Mouse (Mus musculus): ENCODE measurements around the gene Grap2. TPM values are rescaled to one million over a fixed set of nuclear protein-coding genes. Genes with fewer than 3 reads are reported as not detected.

Gene Grap2
- polyA plus RNA-seq (2015; fragmentation: Nextera tagmentation; extraction: Ambion mirVana): 12.1 and 13.3 TPM in 2 replicates

- TF ChIP-seq CTCF (IDR thresholded peaks at IDR 0.05; ENCODE audit: low read depth) (no peak), EP300 (IDR thresholded peaks at IDR 0.05; ENCODE audit: low read depth) (no peak)
- Histone ChIP-seq H3K4me3 (ENCODE audit: low read depth, low read length) (0 out of 2 replicates have a peak within 1 kb of the TSS, but pooled peaks have one; percentile 4), H3K4me1 (ENCODE audit: insufficient read depth) (no peaks in the 10 kb centered on the region), H3K27me3 (ENCODE audit: insufficient read depth, low read length) (peaks cover 5% of the 10 kb centered on the region), H3K36me3 (replicated peaks; ENCODE audit: insufficient read depth, low read length) (no peaks in the 10 kb centered on the region), H3K9ac (replicated peaks) (no peak within 1 kb of the TSS), H3K9me3 (ENCODE audit: low read length) (no peaks in the 10 kb centered on the region), H3K27ac (ENCODE audit: low read depth) (peak within 1 kb of the TSS; percentile 66), H3K4me2 (ENCODE audit: low read depth, low read length) (peak within 1 kb of the TSS; percentile 48)
- ATAC-seq: no peak
- 22% methylated on average over 12 of the region's 12 CpGs for WGBS (ENCODE audit: insufficient replicate concordance)
- peak; percentile 39 for DNase-seq
Measured at GRCm38 (mm10) chr15:80572291-80572690, at the start of gene Grap2. Grap2 (plus strand) TSS chr15:80572594.

- Histone ChIP-seq H3K36me3 (replicated peaks; ENCODE audit: insufficient read depth, low read length) (no peaks in the 10 kb centered on the region), H3K27ac (ENCODE audit: low read depth) (peak overlapping the region; percentile 34; the same call in 1 of the 2 replicates), H3K4me2 (ENCODE audit: low read depth, low read length) (no peak overlapping the region), H3K27me3 (ENCODE audit: insufficient read depth, low read length) (no peaks in the 10 kb centered on the region), H3K9ac (replicated peaks) (no peak overlapping the region), H3K4me1 (ENCODE audit: insufficient read depth) (peaks cover 16% of the 10 kb centered on the region), H3K9me3 (ENCODE audit: low read length) (no peaks in the 10 kb centered on the region), H3K4me3 (ENCODE audit: low read depth, low read length) (no peak overlapping the region)
- DNase-seq (no peak), ATAC-seq (no peak)
- WGBS (ENCODE audit: insufficient replicate concordance): 63% methylated on average over 20 of the region's 20 CpGs
- TF ChIP-seq EP300 (IDR thresholded peaks at IDR 0.05; ENCODE audit: low read depth) (no peak), CTCF (IDR thresholded peaks at IDR 0.05; ENCODE audit: low read depth) (no peak)
Measured at GRCm38 (mm10) chr15:80529955-80530869, 42.2 kb upstream of the Grap2 start.

- H3K9ac ChIP-seq (replicated peaks): no peak overlapping the region
Measured at GRCm38 (mm10) chr15:80531026-80531425, 41.4 kb upstream of the Grap2 start.

GRCm38 (mm10) chr15:80532281-80533072 is 39.9 kb upstream of the Grap2 start:
- Histone ChIP-seq H3K36me3 (replicated peaks; ENCODE audit: insufficient read depth, low read length) (no peaks in the 10 kb centered on the region), H3K27me3 (ENCODE audit: insufficient read depth, low read length) (no peaks in the 10 kb centered on the region), H3K9me3 (ENCODE audit: low read length) (no peaks in the 10 kb centered on the region), H3K4me3 (ENCODE audit: low read depth, low read length) (no peak overlapping the region), H3K4me1 (ENCODE audit: insufficient read depth) (peaks cover 16% of the 10 kb centered on the region), H3K27ac (ENCODE audit: low read depth) (peak overlapping the region; percentile 55; the same call in 1 of the 2 replicates), H3K9ac (replicated peaks) (peak overlapping the region; percentile 30; the same call in 1 of the 2 replicates), H3K4me2 (ENCODE audit: low read depth, low read length) (peak overlapping the region; percentile 44)
- no peak for TF ChIP-seq CTCF (IDR thresholded peaks at IDR 0.05; ENCODE audit: low read depth)
- TF ChIP-seq EP300 (IDR thresholded peaks at IDR 0.05; ENCODE audit: low read depth): peak; percentile 79
- peak; percentile 92 for ATAC-seq
- WGBS (ENCODE audit: insufficient replicate concordance): 57% methylated on average over 8 of the region's 8 CpGs
- peak; percentile 47 for DNase-seq

More at GRCm38 (mm10) chr15:80531026-80531425, 41.4 kb upstream of the Grap2 start:
- H3K4me1 ChIP-seq (ENCODE audit: insufficient read depth): peaks cover 16% of the 10 kb centered on the region
- no peaks in the 10 kb centered on the region for H3K36me3 ChIP-seq (replicated peaks; ENCODE audit: insufficient read depth, low read length)
- no peak for DNase-seq
- ATAC-seq: peak; percentile 48
- H3K9me3 ChIP-seq (ENCODE audit: low read length): no peaks in the 10 kb centered on the region
- H3K27ac ChIP-seq (ENCODE audit: low read depth): peak overlapping the region; percentile 55; the same call in 1 of the 2 replicates
- 40% methylated on average over 9 of the region's 9 CpGs for WGBS (ENCODE audit: insufficient replicate concordance)
- peak overlapping the region; percentile 38; the same call in 1 of the 2 replicates for H3K4me2 ChIP-seq (ENCODE audit: low read depth, low read length)
- H3K4me3 ChIP-seq (ENCODE audit: low read depth, low read length): no peak overlapping the region
- no peaks in the 10 kb centered on the region for H3K27me3 ChIP-seq (ENCODE audit: insufficient read depth, low read length)
- TF ChIP-seq EP300 (IDR thresholded peaks at IDR 0.05; ENCODE audit: low read depth) (peak; percentile 44; the same call in 1 of the 2 replicates), CTCF (IDR thresholded peaks at IDR 0.05; ENCODE audit: low read depth) (no peak)

- Histone ChIP-seq H3K9ac (replicated peaks) (no peak overlapping the region), H3K4me1 (ENCODE audit: insufficient read depth) (peaks cover 16% of the 10 kb centered on the region)
- WGBS (ENCODE audit: insufficient replicate concordance): 68% methylated on average over 6 of the region's 6 CpGs
Measured at GRCm38 (mm10) chr15:80533274-80533673, 39.1 kb upstream of the Grap2 start.

More at GRCm38 (mm10) chr15:80533274-80533673, 39.1 kb upstream of the Grap2 start:
- Histone ChIP-seq H3K36me3 (replicated peaks; ENCODE audit: insufficient read depth, low read length) (no peaks in the 10 kb centered on the region), H3K4me2 (ENCODE audit: low read depth, low read length) (no peak overlapping the region), H3K4me3 (ENCODE audit: low read depth, low read length) (no peak overlapping the region), H3K9me3 (ENCODE audit: low read length) (no peaks in the 10 kb centered on the region), H3K27me3 (ENCODE audit: insufficient read depth, low read length) (no peaks in the 10 kb centered on the region), H3K27ac (ENCODE audit: low read depth) (no peak overlapping the region)
- DNase-seq (no peak), ATAC-seq (no peak)
- no peak for TF ChIP-seq EP300 (IDR thresholded peaks at IDR 0.05; ENCODE audit: low read depth)
- no peak for TF ChIP-seq CTCF (IDR thresholded peaks at IDR 0.05; ENCODE audit: low read depth)

Measured in liver, postnatal 0 days (tissue).